Mouse (Mus musculus) MN1 (cell line): ENCODE results near the gene Grik1.

Experiments
- DNase-seq: peaks from one replicate; pipeline ENCODE4 v3.0.0-alpha.2; 2016; ENCODE audit warnings: low spot score

Gene Grik1

DNA sequence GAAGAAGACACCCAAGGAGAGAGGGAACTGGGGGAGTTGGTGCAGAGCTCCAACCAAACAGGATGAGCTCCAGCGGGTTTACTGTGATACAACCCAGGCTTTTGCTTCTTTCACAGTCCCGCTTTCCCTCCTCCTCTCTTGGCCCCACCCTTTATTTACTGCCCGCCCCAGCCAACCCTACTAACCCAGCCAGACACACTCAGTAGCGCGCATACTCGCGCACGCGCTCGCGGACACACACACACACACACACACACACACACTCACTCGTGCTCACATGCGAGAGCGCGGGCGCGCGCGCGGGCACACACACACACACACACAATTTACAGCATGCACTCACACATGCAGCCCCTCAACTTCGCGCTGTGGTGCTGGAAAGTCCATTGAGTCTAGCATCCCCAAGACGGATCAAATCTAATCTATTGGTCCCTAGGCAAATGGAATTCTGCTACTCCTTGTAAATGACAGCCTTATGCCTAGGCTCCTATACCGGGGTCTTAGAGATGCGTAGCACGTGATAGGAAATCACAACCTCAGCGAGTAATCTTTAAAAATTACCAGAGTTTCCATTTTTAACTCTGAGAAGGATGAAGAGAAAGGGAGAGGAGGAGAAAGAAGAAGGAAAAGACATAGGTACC is at the start of gene Grik1:
Gene Grik1 (minus strand): TSS at position 134 of the 641 bp plus-strand sequence.
- no peak for DNase-seq

DNA sequence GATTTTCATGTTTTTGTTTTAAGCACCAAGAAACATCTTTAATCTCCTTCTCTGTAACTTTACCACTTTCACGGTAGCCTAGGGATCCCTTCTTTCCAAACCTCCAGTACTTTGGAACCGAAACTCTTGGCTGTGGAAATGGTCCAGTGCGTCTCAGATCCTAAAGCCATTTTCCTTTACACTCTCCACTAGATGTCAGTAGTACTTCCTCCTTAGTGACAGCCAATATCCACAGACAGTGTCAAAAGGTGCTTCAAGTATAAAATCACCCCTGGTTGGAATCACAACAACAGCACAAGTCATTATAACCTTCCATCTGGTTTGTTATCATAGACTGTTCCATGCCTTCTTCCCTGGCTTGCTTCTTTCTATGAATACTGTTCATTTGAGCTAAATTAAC is 4.1 kb upstream of the Grik1 start:
- DNase-seq, result no peak

DNA sequence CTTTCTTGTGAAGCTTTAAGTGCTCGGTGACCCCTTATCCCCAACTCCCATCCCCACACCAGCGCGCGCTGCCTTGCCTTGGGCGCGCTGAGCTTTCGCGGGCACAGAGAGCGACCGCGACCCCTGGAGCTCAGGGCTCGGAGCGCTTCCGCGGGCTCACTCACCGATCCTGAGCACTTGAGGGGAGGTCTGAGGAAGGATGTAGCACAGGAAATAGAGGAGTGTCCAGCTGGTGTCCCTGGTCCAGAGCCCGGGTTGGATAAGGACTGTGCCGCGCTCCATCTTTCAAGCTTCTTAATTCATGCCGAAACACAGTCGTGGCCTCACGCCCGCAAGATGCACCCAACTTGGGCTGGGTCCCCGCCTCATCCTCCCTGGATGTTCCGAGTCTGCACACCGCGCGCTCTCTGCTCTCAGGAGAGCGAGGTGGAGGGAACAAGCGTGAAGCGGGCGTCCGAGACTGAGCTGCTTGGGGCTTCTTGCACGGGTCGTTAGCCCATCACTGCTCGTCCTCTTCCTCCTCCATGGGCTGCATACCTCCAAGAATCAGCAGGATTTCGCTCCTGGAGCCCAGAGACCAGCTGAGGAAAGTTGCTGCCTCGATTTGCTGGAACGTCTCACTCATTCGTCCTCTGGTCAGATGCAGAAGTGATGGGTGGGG is 514 bp downstream of the Grik1 start:
- DNase-seq, result no peak

DNA sequence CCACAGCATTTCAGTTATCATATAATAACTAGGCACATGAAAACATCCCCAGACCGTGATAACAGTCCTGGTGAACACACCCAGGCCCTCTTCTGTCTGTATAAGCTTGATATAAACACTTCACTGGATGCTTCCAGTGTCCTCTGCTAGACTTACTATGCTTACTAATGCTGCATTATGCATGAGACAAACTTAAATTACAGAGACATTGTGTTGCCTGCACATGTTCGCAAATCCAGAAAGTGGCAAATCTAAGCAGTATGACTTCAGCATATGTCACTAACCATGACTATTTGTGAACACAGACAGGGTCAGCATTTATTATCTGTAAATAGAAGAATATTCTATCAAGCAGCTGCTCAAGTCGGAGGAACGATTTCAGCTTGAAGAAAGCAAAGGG is 31.7 kb downstream of the Grik1 start:
- no peak for DNase-seq

DNA sequence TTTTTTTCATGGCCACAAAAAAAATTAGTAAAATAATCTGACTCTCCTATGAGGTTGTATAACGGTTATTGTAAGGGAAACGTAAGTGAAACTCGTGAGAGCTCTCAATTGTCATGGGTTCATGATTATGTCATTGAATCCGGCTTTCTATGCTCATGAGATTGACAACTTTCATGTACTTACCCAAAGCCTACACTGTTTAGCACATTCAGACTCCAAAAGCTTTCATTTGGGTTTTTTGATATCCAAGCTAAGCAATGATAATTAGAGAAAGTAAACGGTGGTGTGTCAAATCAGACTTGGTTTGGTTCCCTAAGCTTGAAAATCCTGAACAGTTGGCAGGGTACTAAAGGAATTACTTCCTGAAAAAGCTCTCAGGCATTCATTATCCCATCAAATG is 33.0 kb downstream of the Grik1 start:
- DNase-seq, result no peak

DNA sequence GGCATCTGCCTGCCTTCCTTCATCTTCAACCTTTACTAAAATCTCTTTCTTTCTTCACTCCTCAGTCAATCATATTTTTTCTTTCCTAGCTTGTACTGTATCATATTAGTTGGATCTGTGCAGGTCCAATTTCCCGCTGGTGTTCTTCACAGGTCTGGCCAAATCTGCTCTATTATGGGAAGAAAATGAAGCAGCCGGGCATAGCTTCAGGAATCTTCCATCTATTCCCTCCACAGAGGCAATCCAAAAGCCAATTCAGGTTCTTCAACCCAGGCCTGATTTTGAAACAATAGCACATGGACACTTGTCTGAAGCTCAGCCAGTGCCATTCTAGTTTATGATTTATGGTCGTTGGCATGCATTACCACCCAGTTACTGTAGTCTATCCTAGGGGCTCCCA is 34.0 kb downstream of the Grik1 start:
- no peak for DNase-seq

DNA sequence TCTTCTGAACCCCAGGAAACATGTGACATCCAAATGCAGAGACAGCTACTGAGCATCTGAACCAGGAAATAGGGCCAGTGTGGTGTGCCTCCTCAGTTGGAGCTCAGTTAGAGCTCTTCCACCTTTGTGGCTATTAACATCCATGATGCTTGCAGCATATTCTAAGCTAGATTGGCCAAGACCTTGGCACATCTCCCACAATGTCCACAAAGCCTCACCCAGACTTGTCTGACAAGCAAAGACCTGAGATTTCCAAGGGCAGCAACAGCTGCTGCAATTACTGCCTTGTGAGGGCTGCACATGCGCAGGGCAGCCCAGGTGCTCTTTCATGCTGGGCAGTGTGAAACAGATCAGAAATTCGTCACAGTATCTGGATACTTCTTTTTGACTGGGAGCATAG is 37.4 kb downstream of the Grik1 start:
- no peak for DNase-seq

DNA sequence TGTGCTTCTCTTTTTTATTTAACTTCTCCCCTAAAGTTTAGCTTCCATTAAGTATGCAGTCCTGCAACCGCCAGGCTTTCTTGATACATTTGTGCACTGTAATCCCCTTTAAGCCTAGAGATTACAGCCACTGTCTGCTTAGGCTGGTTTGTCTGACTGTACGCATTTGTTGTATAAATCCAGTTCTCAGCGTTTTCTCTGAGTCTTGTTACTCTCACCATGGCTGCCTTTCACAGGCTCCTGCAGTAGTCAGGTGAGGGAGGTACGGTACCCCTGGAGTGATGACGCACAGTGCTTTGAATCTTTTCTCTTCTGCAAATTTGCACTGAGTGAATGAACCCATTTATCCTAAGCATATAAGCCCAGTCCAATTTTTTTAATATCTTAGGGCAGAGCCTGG is 39.0 kb downstream of the Grik1 start:
- no peak for DNase-seq

DNA sequence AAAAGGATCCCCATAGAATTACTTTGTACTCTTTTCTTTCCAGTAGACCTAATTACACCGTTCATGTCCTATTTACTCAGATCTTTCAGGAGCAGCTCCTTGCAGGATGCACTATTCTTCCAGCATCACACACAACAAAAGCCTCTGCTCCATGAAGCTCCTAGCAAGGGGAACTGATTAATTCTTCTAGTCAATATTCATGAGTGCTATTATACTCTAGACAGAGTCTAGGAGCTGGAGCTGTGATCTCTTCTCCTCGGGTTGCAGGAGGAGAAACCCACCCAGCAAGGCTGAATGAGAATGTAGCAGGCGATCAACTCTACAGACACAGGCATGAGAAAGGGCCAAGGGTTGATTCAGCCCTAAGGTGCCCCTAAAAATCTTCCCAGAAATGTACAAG is 40.2 kb downstream of the Grik1 start:
- DNase-seq, result no peak

DNA sequence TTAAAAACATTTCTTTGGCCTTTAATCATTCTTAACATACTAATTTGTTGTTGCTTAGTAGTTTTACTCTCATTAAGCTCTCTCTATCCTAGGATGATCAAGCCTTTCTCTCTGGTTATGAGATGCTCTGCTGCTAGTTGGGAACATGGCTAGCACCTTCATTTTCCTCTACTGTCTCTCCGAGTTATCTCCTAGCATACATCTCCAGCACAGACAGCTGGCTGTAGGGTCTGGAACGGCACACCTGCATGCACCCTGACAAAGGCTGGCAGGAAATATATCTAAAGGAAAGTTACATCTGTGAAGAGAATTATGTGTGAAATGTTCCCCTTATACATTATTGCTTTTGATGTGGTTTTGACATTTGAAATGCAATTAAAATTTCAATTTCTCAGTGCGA is 42.5 kb downstream of the Grik1 start:
- no peak for DNase-seq

DNA sequence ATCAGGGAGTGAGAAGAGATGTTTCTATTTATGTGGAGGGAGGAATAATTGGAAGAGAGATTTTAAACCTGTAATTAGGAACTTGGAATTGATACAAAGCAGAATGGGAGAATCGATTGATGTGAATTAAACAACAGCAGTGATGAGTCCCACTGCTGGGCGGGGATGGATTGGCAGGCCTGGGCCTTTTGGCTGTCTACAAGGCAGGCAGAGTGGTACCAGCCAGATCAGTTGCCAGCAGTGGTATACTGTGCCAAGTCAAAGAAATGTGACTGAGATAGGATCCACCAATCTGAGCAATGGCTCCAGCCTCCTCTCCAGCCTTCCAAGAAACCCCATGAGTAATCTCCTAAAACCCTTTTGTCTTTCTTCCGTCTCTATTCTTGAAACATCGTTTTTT is 45.4 kb downstream of the Grik1 start:
- DNase-seq, result no peak

DNA sequence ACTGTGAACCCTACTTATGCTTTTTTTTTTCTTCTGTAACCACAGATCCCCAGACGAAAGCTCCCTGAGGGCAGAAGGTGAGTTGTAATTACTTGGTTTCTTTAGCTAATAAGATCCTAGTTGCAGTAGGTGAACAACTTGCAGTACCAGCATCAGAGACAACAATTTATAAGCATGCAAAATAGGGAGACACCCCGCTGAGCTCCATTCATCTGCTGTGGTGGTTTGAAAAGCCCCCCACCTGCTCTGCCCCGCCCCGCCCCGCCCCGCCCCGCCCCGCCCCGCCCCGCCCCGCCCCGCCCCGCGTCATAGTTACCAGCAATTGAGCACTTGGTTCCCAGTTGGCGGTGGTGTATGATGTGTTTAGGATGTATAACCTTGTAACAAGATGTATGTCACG is 64.4 kb downstream of the Grik1 start:
- DNase-seq, result no peak

DNA sequence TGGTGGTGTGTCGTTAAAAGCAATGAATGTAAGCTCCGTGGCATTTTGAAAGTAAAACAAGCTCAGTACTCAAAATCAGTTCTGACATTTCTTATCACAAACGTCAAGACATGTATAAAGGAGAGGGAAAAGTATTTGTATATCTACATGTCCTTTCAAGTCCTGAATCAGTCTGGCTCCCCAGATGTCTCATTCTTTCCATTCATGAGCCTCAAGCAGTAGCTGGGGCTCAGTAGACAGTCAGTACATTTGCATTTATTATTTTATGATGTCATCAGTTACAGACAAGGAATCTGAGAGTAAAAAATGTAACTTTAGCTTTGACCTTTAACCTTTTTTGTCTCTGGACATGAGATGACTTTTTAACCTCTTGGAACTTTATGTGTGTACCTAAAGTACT is 68.1 kb downstream of the Grik1 start:
- no peak for DNase-seq

DNA sequence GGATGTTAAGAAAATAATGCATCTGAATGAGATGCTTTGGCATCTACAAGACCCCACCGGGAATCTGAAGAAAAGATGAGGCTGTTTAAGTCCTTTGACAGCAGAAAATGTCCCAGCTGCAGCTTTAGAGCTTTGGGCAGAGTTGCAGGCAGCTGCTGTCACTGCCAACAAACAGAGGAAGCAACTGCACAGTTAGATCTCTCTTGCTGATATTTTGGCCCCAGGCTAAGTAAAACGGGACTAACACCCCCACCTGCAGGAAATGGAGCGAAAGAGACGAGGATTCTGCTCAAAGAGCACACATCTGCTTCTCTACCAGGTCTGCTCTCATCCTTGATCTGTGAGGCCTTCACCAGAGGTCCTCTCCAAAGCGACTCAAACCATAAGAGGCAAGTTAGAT is 77.5 kb downstream of the Grik1 start:
- no peak for DNase-seq

DNA sequence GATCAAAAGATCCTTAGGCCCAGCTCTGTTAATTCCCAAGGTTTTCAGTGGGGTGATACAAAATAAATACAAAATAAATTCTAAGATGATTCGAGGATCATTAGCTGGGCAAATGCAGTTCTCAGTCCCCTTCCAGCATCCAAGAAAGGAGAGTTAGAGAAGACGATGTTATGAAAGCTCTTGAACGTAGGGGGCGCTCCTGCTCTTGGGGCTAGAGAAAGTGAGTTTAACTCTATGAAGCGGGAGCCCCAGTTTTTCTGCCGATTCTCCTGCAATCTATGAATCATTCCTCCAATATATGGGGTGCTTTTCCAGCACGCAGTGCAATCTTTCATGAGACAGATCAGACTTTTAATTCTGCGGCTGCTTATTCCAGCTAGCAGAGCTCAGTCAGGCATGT is 78.2 kb downstream of the Grik1 start:
- no peak for DNase-seq

DNA sequence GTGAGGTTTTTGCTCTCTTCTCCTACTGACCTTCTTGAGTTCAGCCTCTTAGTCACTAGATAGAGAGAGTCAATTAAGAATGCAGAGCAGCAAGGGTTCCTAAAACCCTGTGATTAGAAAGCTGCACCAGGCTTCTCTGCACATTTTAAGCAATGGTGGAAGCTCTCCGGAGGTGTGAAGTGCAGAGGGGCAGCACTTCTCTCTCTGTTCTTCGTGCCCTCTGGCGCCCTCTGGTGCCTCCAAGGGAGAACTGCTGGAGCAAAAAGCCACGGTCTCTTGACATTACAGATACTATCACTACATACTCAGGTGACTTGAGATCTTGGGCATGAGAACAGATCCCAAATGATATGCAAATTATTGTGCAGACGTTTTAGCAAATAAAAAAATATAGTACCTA is 85.7 kb downstream of the Grik1 start:
- DNase-seq, result no peak

DNA sequence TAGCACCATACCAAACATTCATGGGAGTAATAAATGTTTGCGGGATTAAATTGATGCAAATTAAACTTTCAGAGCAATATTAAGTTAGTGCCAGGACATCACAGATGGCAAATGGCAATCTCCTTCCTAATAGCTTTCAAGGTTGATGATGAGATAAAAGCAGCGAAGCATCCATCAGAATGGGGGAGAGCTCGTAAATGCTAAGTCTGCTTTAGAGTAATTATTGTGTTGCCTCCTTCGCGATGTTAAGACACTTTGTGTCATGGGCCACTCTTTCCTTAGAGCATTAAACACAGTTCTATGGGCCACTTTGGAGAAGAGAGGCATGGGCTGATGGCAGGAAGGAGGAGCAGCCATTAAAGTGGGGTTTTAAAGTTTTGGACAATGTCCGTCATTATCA is 86.1 kb downstream of the Grik1 start:
- no peak for DNase-seq

DNA sequence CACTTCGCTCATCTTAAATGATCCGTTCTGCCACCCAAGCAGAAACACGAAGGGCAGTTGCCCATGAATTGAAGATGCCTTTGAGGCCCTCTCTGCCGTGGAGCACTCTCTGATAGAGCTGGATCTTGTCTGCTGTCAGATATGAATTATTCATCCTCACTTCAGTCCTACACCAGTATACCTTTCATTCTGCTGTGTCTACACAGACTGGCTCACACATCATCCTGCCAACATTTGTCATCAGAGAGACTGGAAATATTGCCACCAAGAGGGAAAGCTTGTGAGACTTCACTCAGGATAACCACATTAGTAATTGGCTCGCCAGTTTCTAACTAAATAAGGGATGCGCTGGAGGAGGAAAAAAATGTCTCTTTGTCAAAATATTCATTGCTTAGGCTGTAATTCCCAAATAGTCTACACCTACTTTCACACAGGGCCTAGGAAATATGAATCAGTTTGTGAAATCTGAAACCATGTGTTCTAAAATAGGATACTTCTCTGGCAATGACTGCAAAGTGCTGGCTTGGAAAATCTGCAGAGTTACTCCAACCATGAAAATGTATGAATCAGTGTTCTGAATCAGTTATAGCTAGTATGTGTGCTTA is 102.5 kb downstream of the Grik1 start:
- no peak for DNase-seq

DNA sequence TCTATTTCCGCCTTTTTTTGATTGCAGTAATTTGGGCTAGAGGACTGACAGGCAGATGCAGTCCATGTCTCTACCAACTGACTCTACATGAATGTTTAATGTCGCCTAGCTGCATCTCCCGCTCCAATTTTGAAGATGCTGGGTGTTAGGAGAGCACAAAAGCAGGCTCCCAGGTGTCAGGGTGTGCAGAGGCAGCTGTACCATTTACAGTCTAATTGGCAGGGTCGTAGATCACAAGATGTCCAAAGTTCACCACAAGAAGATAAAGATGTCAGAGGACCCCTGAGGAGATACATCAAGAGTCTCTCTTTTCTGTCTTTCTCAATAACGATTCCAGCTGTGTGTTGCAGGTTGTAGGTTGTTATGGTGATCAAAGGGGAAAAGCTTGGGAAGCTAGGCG is 111.3 kb downstream of the Grik1 start:
- no peak for DNase-seq

DNA sequence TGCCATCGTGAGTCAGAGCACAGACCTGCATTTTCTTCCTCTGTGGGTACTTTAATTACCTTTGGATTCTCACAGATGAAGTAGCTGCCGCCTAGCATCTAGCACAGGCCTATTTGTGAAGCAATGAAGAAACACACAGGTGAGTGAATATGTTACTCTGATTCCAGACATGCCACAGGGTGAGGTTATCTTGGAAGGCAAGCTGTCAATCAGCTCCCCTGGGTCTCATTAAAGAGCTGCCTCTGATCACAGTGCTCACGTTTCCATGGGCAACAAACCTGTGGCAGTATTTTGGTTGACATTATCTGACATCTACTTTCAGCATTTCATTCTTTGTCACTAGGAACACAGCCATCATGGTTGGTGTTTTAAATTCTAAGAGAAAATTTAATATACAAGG is 112.7 kb downstream of the Grik1 start:
- no peak for DNase-seq

DNA sequence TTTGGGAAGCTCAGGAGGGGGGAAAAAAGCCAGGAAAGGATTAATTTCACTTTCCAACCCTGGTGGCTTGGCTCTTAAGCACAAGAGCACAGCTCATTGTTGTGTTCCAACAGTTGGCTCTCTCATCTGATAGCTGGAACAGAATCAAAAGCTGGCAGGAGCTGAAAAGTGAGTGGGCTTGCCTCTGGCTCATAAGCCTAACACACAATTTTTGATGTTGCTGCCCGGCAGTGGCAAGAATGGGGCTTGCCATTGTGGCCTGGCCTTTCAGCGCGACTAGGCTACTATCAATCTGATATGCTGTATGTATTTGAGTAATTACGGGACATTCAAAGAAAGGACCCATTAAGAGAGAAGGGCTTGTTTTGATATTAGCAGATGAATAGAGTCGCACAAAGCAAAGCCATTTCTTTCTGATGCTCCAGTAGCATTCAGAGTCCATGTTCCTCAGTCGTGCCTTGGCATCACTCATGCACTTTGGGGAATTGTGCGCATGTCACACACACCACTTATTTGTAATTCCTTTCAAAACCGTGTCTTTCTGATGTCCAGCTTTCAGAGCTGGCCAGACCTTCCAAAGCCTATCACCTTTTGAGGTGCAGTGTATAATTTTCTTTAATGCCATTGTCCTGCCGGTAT is 115.9 kb downstream of the Grik1 start:
- DNase-seq, result no peak

DNA sequence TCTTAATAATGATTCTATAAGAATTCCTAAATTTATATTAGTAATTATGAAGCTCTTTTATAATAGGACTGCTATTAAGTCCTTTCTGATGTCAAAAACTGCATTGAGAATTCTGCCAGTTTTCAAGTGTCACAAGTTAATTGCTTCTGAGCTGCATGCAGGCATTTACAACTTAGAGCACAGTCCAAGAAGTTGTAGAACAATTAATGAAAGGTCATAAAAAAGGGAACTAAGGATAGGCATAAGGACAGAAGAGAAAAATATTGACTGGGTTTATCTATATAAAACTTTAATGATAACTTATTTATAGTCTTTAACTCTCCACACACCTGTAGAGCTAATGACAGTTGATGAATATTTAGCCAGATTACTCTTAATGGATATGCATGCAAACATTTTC is 123.5 kb downstream of the Grik1 start:
- no peak for DNase-seq

DNA sequence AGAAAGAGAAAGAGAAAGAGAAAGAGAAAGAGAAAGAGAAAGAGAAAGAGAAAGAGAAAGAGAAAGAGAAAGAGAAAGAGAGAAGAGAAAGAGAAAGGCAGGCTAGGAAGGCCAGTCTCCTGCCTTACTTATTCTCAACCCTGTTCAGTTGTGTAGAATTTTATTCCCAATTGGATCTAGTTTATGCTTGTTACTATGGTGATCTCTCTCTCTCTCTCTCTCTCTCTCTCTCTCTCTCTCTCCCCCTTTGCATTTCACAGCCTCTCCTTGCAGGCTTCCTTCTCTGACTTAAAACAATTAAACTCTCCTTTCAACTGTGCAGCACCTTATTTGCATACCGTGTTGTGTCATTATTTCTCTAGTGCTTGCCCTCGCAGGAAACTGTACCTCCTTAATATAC is 147.5 kb downstream of the Grik1 start:
- DNase-seq, result no peak
